Mouse (Mus musculus): ENCODE data around the gene Tead1. TPM values are rescaled to one million over a fixed set of nuclear protein-coding genes. Genes with fewer than 3 reads are reported as not detected.

Tead1 gene
- total RNA-seq, 2 experiments from 2014 or later = 142 to 162 TPM

- no peak for DNase-seq
- intact Hi-C loops (cut with DNase I) = loop anchor here (5.0 kb wide), 2 partner anchors 86 to 104 kb away; partner anchors contain the start of gene Tead1
Measured at GRCm38 (mm10) chr7:112762870-112763269, 83.8 kb downstream of the Tead1 start.

- peak; percentile 76 to 82 for DNase-seq
- intact Hi-C loops (cut with DNase I) = loop anchor here (5.0 kb wide), 2 partner anchors 86 to 104 kb away; partner anchors contain the start of gene Tead1
Measured at GRCm38 (mm10) chr7:112763513-112763912, 84.4 kb downstream of the Tead1 start.

GRCm38 (mm10) chr7:112764921-112765320, 85.8 kb downstream of the Tead1 start:
- no peak for DNase-seq
- intact Hi-C loops (cut with DNase I) = loop anchor here (5.0 kb wide), 2 partner anchors 88 to 102 kb away; partner anchors contain the start of gene Tead1

- intact Hi-C loops (cut with DNase I) = no loop called here
- no peak for DNase-seq
Measured at GRCm38 (mm10) chr7:112769866-112770265, 90.7 kb downstream of the Tead1 start.

GRCm38 (mm10) chr7:112771461-112771860, 92.3 kb downstream of the Tead1 start:
- no peak for DNase-seq
- intact Hi-C loops (cut with DNase I) = no loop called here

- intact Hi-C loops (cut with DNase I) = no loop called here
- no peak for DNase-seq
Measured at GRCm38 (mm10) chr7:112772777-112773176, 93.7 kb downstream of the Tead1 start.

GRCm38 (mm10) chr7:112773601-112774000, 94.5 kb downstream of the Tead1 start:
- no peak for DNase-seq
- intact Hi-C loops (cut with DNase I) = no loop called here

GRCm38 (mm10) chr7:112775816-112776215, 96.7 kb downstream of the Tead1 start:
- DNase-seq = no peak

GRCm38 (mm10) chr7:112776670-112777069, 97.6 kb downstream of the Tead1 start:
- intact Hi-C loops (cut with DNase I) = no loop called here
- no peak for DNase-seq

More at GRCm38 (mm10) chr7:112775816-112776215, 96.7 kb downstream of the Tead1 start:
- intact Hi-C loops (cut with DNase I) = no loop called here

GRCm38 (mm10) chr7:112779636-112780035, 100.5 kb downstream of the Tead1 start:
- DNase-seq = no peak
- intact Hi-C loops (cut with DNase I) = no loop called here

- intact Hi-C loops (cut with DNase I) = no loop called here
- DNase-seq = no peak
Measured at GRCm38 (mm10) chr7:112780910-112781309, 101.8 kb downstream of the Tead1 start.

- no peak for DNase-seq
- intact Hi-C loops (cut with DNase I) = no loop called here
Measured at GRCm38 (mm10) chr7:112781987-112782386, 102.9 kb downstream of the Tead1 start.

- intact Hi-C loops (cut with DNase I) = loop anchor here (1.0 kb wide), 1 partner anchor 44 kb away; no protein-coding TSS in a partner anchor
- no peak for DNase-seq
Measured at GRCm38 (mm10) chr7:112784278-112784677, 105.2 kb downstream of the Tead1 start.

- no peak for DNase-seq
Measured at GRCm38 (mm10) chr7:112785271-112785670, 106.2 kb downstream of the Tead1 start.

GRCm38 (mm10) chr7:112786556-112787225, 107.6 kb downstream of the Tead1 start:
- DNase-seq = no peak
- intact Hi-C loops (cut with DNase I) = no loop called here

More at GRCm38 (mm10) chr7:112785271-112785670, 106.2 kb downstream of the Tead1 start:
- intact Hi-C loops (cut with DNase I) = no loop called here

- no peak for DNase-seq
- intact Hi-C loops (cut with DNase I) = no loop called here
Measured at GRCm38 (mm10) chr7:112787281-112787680, 108.2 kb downstream of the Tead1 start.

GRCm38 (mm10) chr7:112788321-112788751, 109.2 kb downstream of the Tead1 start:
- intact Hi-C loops (cut with DNase I) = no loop called here
- no peak for DNase-seq

GRCm38 (mm10) chr7:112789693-112790092, 110.6 kb downstream of the Tead1 start:
- intact Hi-C loops (cut with DNase I) = no loop called here
- no peak for DNase-seq

GRCm38 (mm10) chr7:112790334-112790733, 111.2 kb downstream of the Tead1 start:
- no peak for DNase-seq
- intact Hi-C loops (cut with DNase I) = no loop called here

- no peak for DNase-seq
- intact Hi-C loops (cut with DNase I) = no loop called here
Measured at GRCm38 (mm10) chr7:112792679-112793078, 113.6 kb downstream of the Tead1 start.

- intact Hi-C loops (cut with DNase I) = no loop called here
- DNase-seq = no peak
Measured at GRCm38 (mm10) chr7:112793903-112794302, 114.8 kb downstream of the Tead1 start.

GRCm38 (mm10) chr7:112794481-112794880, 115.4 kb downstream of the Tead1 start:
- DNase-seq = no peak
- intact Hi-C loops (cut with DNase I) = no loop called here

Data from gastrocnemius, postnatal 36 days (tissue).